Mouse (Mus musculus) lung, postnatal 0 days (tissue): ENCODE measurements around the gene Med24. TPM values are rescaled to one million over a fixed set of nuclear protein-coding genes. Genes with fewer than 3 reads are reported as not detected.
A peak's percentile ranks its signal among the peaks of the same experiment; 100 is the strongest.

Experiments used
- ATAC-seq: fragments of 200-750 bp; cut with Nextera tagmentation; 2 replicates; pipeline ENCODE4 v1.8.0; 2017; ENCODE audit warnings: moderate library complexity
- DNase-seq: peaks from one replicate; pipeline ENCODE4 v3.0.0-alpha.2; 2016; ENCODE audit warnings: low spot score
- H3K27ac ChIP-seq: fragments of 300-500 bp; sonication (generic); 2 replicates; pipeline ENCODE4 v1.5.1; 2014; ENCODE audit warnings: antibody characterized with exemption, mild to moderate bottlenecking, low read length, mixed read lengths
- H3K27me3 ChIP-seq: fragments of 300-500 bp; sonication (generic); replicated peaks from 2 replicates; pipeline ENCODE4 v1.6.1; 2014; ENCODE audit warnings: low read length, mixed read lengths; ENCODE audit not compliant: insufficient read depth
- H3K36me3 ChIP-seq: fragments of 300-500 bp; sonication (generic); 2 replicates; pipeline ENCODE4 v1.6.1; 2014; ENCODE audit warnings: low read length, mixed read lengths; ENCODE audit not compliant: insufficient read depth
- H3K4me1 ChIP-seq: fragments of 300-500 bp; sonication (generic); 2 replicates; pipeline ENCODE4 v1.6.1; 2014; ENCODE audit warnings: antibody characterized with exemption, low read depth, low read length, mixed read lengths; ENCODE audit not compliant: insufficient read depth
- H3K4me2 ChIP-seq: fragments of 300-500 bp; sonication (generic); replicated peaks from 2 replicates; pipeline ENCODE4 v1.6.1; 2014; ENCODE audit warnings: low read depth, mild to moderate bottlenecking, low read length, moderate library complexity, mixed read lengths
- H3K4me3 ChIP-seq: fragments of 300-500 bp; sonication (generic); 2 replicates; pipeline ENCODE4 v1.5.1; 2014; ENCODE audit warnings: low read depth, low read length
- H3K9ac ChIP-seq: fragments of 300-500 bp; sonication (generic); replicated peaks from 2 replicates; pipeline ENCODE4 v1.6.1; 2014; ENCODE audit warnings: low read depth, mild to moderate bottlenecking
- H3K9me3 ChIP-seq: fragments of 300-500 bp; sonication (generic); 2 replicates; pipeline ENCODE4 v1.6.1; 2016; ENCODE audit warnings: low read length, mixed read lengths
- CTCF ChIP-seq: IDR thresholded peaks from 2 replicates; pipeline ENCODE4 v1.5.1; 2016; ENCODE audit warnings: antibody characterized with exemption, mild to moderate bottlenecking
- EP300 ChIP-seq: IDR thresholded peaks from 2 replicates; pipeline ENCODE4 v1.6.1; 2016; ENCODE audit warnings: antibody characterized with exemption, mild to moderate bottlenecking, control low read depth
- WGBS: fragments of 180-500 bp; shearing (Covaris S2); extraction: QIAGEN DNeasy Blood & Tissue Kit; methylation state at CpG from one replicate; pipeline ENCODE4 v1.1.7; 2014; 5-methylcytosine and 5-hydroxymethylcytosine counted together
- polyA plus RNA-seq: library from polyadenylated mRNA; unstranded; fragments of >200 nt; fragmentation: Nextera tagmentation; extraction: Ambion mirVana; gene quantifications from 2 replicates; pipeline ENCODE4 v1.2.1, GENCODE M21; 2015

Gene Med24
- polyA plus RNA-seq, 1 experiment from 2014 or later = 20.6 TPM

DNA sequence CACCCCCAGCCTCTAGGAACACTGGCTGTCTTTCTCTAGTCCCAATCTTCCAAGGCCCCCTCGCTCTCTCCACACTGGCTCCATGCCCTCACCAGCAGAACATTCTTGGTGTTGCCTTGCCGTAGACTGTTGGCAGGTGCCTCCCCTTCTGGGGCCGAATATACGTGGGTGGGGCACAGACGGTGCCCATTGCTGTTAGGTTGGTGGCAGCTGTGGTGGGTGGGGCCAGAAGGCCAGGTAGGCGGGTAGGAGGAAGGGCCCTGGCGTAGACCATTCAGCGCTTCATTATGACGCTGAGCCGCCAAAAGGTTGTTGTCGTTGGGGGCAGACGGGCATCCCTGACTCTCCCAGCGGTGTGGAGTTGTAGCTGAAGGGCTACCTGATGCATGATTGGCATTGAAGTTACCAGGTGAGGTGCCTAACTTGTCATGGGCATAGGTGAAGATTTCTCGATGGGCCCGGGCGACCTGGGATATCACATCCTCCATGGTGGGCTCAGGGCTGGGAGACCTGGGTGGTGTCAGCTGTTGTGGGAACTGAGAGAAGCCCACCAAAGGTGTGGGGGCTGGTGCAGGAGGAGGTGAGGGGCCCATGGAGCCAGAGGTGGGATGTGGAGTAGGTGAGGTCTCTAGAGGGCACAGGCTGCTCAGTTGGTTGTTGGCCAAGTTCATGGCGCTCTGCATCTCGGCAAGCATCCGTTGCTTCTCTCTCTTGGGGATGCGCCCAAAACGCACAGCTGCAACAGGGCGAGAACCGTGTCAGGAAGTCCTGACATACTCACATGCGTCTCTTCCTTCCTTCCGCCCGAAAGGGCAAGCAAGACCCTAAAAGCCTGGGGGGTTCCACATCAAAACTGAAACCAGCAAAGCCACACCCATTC is 41.1 kb upstream of the Med24 start:
- DNase-seq = no peak
- Histone ChIP-seq H3K9ac (no peak overlapping the region), H3K27ac (no peak overlapping the region), H3K4me3 (no peak overlapping the region), H3K4me2 (no peak overlapping the region), H3K27me3 (no peaks in the 10 kb centered on the region), H3K36me3 (peaks cover 10% of the 10 kb centered on the region; the same call in 1 of the 2 replicates), H3K9me3 (no peaks in the 10 kb centered on the region), H3K4me1 (peaks cover 35% of the 10 kb centered on the region)
- no peak for TF ChIP-seq CTCF
- TF ChIP-seq EP300 = no peak
- WGBS = 81% methylated on average over 26 of the region's 26 CpGs
- no peak for ATAC-seq

DNA sequence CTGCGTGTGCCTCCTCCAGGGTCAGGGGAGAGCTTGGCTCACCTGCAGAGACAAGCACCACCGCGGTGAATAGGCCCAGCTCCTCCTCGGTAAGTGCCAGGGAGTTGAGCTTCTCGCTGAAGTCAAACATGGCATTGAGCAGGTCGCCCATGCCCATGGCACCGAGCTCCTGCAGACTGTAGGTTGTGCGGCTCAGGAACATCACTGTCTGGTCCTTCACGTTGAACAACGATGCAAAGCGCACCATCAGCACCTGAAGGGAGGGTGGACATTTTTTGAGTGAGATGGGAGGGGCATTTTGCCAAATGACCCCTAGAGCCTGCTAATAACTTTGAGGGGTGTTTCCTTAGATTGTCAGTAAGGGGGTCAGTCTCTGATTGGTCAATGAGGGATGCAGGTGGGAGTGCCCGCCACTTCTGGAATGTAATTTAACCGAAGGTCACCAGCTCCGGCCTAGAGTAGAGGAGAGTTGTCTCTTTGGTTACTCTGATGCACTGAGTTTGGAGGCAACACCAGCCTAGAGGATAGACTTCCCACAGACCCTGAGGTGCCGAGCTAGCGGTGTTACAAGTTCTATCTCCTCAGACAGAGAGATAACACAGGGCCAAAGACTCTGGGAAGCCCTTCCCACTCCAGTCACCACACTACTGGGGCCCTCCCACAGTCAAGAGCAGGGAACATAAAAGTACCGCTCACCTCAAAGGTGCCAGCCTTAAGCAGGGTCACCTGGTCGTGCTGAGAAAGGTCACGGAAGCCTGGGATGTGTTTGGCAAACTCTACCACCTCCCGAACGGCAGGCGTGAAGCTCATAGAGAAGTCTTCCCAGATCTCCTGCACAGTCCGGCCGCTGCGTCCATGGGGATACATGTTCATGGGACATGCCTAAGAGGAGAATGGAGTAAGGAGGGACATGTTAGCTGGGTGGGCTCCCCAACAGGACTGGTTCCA is 40.0 kb upstream of the Med24 start:
- WGBS = 82% methylated on average over 25 of the region's 25 CpGs
- H3K27me3 ChIP-seq = no peaks in the 10 kb centered on the region
- no peak overlapping the region for H3K4me3 ChIP-seq
- no peak overlapping the region for H3K9ac ChIP-seq
- TF ChIP-seq EP300 (no peak), CTCF (no peak)
- H3K9me3 ChIP-seq = no peaks in the 10 kb centered on the region
- ATAC-seq (no peak), DNase-seq (peak; percentile 7)
- H3K27ac ChIP-seq = peak overlapping the region; percentile 52; the same call in 1 of the 2 replicates
- no peak overlapping the region for H3K4me2 ChIP-seq
- peaks cover 29% of the 10 kb centered on the region for H3K4me1 ChIP-seq
- peaks cover 13% of the 10 kb centered on the region; the same call in 1 of the 2 replicates for H3K36me3 ChIP-seq

DNA sequence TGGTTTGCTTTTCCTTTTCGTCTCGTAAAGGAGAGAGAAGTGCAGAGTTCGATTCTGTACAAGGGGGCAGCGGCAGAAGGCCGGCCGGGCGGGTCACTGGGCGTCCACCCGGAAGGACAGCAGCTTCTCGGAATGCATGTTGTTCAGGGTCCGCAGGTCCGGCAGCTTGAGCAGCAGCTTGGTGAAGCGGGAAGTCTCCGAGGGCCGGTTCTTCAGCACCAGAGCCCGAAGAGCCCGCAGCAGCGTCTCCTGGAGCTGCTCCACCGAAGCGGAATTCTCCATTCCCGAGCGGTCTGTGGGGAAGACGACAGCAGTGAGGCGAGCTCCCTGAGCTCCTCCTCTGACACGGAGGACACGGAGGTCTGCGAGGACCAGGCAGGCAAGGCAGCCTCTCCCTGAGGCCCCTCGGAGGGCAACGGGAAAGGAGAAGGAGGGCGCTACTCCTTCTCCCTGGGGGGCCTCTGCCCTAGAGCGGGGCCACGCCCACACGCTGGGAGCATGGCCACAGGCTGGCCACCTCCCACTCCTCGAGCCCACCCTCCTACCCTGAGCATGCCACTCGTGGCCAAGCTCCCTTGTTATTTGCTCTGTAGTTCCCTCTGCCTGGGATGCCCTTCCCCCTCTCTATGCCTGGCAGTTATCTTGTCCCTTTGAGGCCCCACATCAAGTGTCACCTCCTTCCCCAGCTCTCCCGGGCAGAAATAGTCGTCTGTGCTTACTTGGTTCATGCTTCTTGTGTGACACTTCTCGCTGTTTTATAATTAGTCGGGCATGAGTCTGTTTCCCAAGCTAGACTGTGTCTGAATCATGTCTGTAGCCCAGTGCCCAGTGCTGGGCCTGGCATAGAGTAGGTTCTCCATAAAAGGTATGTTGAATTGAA is 39.1 kb upstream of the Med24 start:
- Histone ChIP-seq H3K36me3 (peaks cover 16% of the 10 kb centered on the region; the same call in 1 of the 2 replicates), H3K4me1 (peaks cover 26% of the 10 kb centered on the region), H3K4me3 (no peak overlapping the region), H3K9me3 (no peaks in the 10 kb centered on the region), H3K9ac (0 out of 2 replicates have a peak overlapping the region, but pooled peaks have one; percentile 3), H3K4me2 (peak overlapping the region; percentile 29), H3K27me3 (no peaks in the 10 kb centered on the region), H3K27ac (peak overlapping the region; percentile 52)
- TF ChIP-seq EP300 = no peak
- ATAC-seq (no peak), DNase-seq (peak; percentile 43)
- 18% methylated on average over 35 of the region's 39 CpGs for WGBS

DNA sequence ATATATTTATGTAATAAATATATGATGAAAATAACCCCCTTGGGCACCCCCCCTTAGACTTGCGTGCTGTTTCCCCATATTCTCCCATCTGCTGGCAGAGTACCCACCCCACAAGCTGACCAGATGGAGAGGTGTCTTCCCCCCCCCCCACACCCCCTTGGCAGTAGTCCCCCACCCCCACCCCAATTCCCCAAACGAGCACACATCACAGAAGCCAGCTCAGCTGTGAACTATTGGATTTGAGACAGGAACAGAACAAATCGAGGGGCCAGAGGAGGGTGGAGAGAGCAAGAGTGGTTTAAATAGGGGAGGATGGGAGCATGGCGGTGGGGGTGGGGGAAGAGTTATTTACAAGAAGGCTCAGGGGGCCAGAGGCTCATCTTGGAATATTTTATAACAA is 38.5 kb upstream of the Med24 start:
- no peak for ATAC-seq

DNA sequence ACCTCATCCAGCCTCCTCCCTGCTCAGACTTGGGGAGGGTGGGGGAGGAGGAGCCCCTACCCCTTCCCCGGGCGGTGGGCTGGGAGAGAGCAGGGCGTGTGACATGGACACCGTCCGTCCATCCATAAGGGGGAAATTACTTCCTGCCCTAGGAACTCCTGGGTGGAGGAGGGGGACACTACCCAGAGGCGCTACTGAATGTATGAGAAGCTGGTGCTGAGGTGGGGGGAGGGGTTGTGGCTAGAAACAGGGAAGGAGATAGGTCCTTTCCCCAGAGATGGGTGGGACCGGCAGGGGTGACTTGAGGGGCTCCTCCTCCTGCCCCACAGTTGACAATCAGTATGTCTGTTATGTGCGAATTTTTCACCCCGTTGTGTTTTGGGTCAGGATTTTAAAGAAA is 38.0 kb upstream of the Med24 start:
- no peak overlapping the region for H3K4me3 ChIP-seq
- no peak overlapping the region for H3K9ac ChIP-seq
- H3K36me3 ChIP-seq = peaks cover 16% of the 10 kb centered on the region; the same call in 1 of the 2 replicates
- H3K4me2 ChIP-seq = no peak overlapping the region
- 29% methylated on average over 9 of the region's 9 CpGs for WGBS
- DNase-seq = peak; percentile 74
- peaks cover 23% of the 10 kb centered on the region for H3K4me1 ChIP-seq
- no peaks in the 10 kb centered on the region for H3K27me3 ChIP-seq
- H3K9me3 ChIP-seq = no peaks in the 10 kb centered on the region
- no peak for ATAC-seq
- H3K27ac ChIP-seq = no peak overlapping the region
- no peak for TF ChIP-seq CTCF
- no peak for TF ChIP-seq EP300

More for the DNA sequence above, 38.5 kb upstream of the Med24 start:
- Histone ChIP-seq H3K27me3 (no peaks in the 10 kb centered on the region), H3K9ac (no peak overlapping the region), H3K4me1 (peaks cover 23% of the 10 kb centered on the region), H3K4me2 (peak overlapping the region; percentile 29; the same call in 1 of the 2 replicates), H3K36me3 (peaks cover 16% of the 10 kb centered on the region; the same call in 1 of the 2 replicates), H3K9me3 (no peaks in the 10 kb centered on the region), H3K27ac (peak overlapping the region; percentile 52; the same call in 1 of the 2 replicates), H3K4me3 (no peak overlapping the region)
- WGBS = 28% methylated on average over 4 of the region's 4 CpGs
- TF ChIP-seq CTCF (no peak), EP300 (no peak)
- peak; percentile 13 for DNase-seq
